Mouse (Mus musculus): ENCODE measurements around the gene Fkbp9.
A peak's percentile ranks its signal among the peaks of the same experiment; 100 is the strongest.

Fkbp9 gene

GRCm38 (mm10) chr6:56831697-56832406 is at the start of gene Fkbp9:
Fkbp9 (plus strand) TSS chr6:56832059.
- peak; percentile 19 for DNase-seq (ENCODE audit: low spot score)

- DNase-seq (ENCODE audit: low spot score) = no peak
Observed at GRCm38 (mm10) chr6:56783561-56784272, 48.1 kb upstream of the Fkbp9 start.

GRCm38 (mm10) chr6:56785068-56785467 is 46.8 kb upstream of the Fkbp9 start:
- DNase-seq (ENCODE audit: low spot score) = no peak

- no peak for DNase-seq (ENCODE audit: low spot score)
Observed at GRCm38 (mm10) chr6:56787668-56788067, 44.2 kb upstream of the Fkbp9 start.

DNA sequence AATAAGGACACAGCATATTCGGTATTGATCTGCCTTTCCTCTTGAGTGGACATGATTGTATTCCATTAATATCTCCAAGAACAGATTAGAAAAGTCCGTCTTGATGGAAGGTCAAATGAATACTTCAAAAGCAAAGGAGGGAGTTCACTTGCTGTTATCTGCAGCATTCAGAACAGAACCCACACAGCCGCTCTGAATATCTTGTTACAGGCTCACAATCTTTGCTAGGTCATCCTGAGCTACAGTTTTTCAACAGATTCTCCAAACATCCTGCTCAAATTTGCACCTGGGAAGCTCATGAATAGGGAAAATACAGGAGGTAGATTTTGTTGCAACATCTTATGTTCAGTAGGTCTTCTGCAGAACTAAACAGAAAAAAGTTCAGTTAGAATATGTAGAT is 42.5 kb upstream of the Fkbp9 start:
- DNase-seq (ENCODE audit: low spot score) = no peak

- no peak for DNase-seq (ENCODE audit: low spot score)
Observed at GRCm38 (mm10) chr6:56794834-56795233, 37.0 kb upstream of the Fkbp9 start.

DNA sequence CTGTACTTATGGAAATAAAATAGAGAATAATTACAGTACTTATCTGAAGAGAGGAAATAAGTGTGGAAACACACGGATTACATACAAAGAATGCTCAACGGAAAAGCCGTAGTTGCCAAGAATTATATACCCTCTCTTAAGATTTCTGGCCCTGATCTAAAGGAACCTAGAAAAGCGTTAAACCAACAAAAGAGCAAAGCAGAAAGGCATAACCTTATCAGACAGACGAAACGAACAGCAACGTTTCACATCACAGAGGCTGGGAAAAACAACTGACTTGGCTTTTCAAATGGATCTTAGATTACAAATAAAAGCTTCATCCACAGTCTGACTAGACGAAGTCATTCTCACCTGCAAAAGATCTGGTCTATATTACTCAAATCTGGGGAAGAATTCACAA is 35.6 kb upstream of the Fkbp9 start:
- no peak for DNase-seq (ENCODE audit: low spot score)

GRCm38 (mm10) chr6:56796668-56797141 is 35.2 kb upstream of the Fkbp9 start:
- DNase-seq (ENCODE audit: low spot score) = no peak

- DNase-seq (ENCODE audit: low spot score) = peak; percentile 88
Observed at GRCm38 (mm10) chr6:56797311-56798151, 34.3 kb upstream of the Fkbp9 start, which contains the start of gene Kbtbd2. Kbtbd2 (minus strand) TSS chr6:56797813.

DNA sequence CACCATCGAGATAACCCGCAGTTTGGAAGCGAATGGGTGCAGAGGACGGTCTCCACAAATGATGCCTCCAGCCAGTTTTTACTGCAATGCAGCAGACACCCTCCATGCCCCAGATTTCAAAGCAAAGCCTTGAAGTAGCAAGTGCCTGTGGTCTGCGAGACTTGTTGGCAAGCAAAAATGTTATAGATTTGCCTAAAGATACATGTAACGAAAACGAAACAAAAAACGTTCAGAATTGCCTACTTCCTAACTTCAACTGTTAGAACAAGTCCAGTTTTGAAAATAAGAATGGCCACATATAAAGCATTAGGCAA is 33.8 kb upstream of the Fkbp9 start:
- no peak for DNase-seq (ENCODE audit: low spot score)

GRCm38 (mm10) chr6:56805026-56805425 is 26.8 kb upstream of the Fkbp9 start:
- no peak for DNase-seq (ENCODE audit: low spot score)

GRCm38 (mm10) chr6:56806195-56806594 is 25.7 kb upstream of the Fkbp9 start:
- DNase-seq (ENCODE audit: low spot score) = peak; percentile 26

- DNase-seq (ENCODE audit: low spot score) = peak; percentile 46
Observed at GRCm38 (mm10) chr6:56808656-56809055, 23.2 kb upstream of the Fkbp9 start.

DNA sequence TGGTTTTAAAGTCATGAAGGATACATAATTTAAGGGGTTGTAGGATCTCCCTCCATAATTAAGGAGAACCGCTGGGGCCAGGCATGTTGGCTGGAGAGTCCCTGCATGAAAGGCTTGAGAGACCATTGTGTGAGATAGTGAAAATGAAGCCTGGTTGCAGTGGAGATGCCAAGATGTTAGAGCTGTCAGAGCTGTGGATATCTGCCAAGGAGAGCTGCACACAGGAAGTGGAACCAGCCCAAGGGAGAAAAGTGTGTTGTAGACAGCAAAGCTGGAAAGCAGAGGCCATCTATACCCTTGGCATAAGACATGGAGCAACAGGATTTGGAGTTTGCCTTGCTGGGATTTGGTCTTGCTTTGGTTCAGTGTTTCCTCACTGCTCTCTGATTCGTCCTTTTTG is 18.5 kb upstream of the Fkbp9 start:
- no peak for DNase-seq (ENCODE audit: low spot score)

- DNase-seq (ENCODE audit: low spot score) = no peak
Observed at GRCm38 (mm10) chr6:56818436-56819123, 13.3 kb upstream of the Fkbp9 start.

GRCm38 (mm10) chr6:56819124-56819487 is 12.8 kb upstream of the Fkbp9 start:
- DNase-seq (ENCODE audit: low spot score) = no peak

- no peak for DNase-seq (ENCODE audit: low spot score)
Observed at GRCm38 (mm10) chr6:56825657-56826056, 6.2 kb upstream of the Fkbp9 start.

DNA sequence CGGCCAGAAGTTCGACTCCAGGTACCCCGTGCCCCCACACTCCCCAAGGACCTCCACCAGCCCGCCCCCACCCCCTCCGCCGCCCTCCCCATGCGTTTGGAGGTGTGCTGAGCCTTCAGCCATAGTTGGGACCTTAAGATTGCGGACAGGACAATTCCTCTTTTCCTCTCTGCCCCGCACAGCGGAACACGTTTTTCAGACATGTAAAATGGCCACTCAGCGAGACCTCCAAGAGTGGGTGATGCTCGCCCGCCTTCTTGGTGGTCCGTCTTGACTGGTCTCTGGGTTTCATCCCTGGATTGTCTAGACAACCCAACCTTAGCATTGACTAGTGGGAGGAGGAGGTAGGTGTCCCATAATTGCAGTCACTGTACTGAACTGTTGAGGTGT is 543 bp downstream of the Fkbp9 start:
- DNase-seq (ENCODE audit: low spot score) = no peak

DNA sequence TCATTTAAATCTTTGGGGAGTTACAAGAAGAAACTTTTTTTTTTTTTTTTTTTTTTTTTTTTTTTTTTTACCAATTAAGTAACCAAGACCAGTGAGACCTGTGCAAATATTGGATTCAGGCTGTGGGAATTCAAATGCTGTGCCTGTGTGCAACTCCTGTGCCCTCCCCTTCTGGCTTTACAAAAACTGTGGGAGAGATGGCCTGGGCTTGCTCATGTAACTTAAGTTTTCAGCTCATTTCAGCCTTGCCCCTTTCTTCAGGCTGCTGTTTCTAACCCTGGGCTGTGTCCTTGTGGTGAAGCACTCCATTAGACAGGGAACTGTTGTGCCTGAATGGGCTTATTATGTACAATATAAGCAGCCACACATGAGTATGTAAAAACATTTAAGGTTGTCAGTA is 971 bp downstream of the Fkbp9 start:
- no peak for DNase-seq (ENCODE audit: low spot score)

GRCm38 (mm10) chr6:56834769-56835168 is 2.9 kb downstream of the Fkbp9 start:
- no peak for DNase-seq (ENCODE audit: low spot score)

GRCm38 (mm10) chr6:56835532-56835931 is 3.7 kb downstream of the Fkbp9 start:
- DNase-seq (ENCODE audit: low spot score) = no peak

DNA sequence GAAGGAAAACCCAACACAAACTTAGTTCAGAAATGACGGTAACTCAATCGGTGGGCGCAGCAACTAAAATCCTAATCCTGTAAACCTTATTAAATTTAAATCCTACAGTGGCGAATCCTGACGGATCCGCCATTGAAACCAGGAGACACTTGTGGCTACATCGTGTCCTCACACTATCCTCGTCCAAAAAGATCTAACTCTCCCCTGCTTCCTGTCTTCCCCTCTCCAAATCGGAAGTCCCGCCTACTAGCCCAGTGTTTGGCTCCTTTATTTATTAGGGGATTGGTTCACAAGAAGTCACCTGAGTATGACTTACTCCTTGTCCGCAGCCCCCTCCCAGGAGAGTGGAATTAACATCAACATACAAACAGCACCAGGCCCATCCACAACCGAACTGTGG is 5.3 kb downstream of the Fkbp9 start:
- DNase-seq (ENCODE audit: low spot score) = no peak

Measured in left cerebral cortex, adult 11 months (tissue).